Comparison of ENCODE assay signal across 19 mouse cellular contexts in the genomic region with DNA sequence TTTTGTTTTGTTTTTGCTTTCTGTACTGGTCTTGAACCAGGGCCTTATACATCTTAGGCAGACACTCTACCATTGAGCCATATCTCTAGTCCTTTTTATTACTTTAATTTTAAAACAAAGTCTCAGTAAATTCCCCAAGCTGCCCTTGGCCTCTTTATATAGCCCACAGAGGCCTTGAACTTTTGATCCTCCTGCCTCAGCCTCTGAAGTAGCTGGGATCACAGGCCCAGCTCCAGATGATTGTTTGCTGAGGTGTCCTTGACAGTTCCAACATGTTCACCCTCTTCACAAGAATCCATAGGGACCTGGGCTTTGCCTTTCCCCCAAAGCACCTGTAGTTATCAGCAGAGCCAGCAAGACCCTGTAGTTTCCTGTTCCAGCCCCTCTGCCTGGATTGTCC. TPM values are rescaled to one million over a fixed set of nuclear protein-coding genes. Genes with fewer than 3 reads are reported as not detected.
A peak's percentile ranks its signal among the peaks of the same experiment; 100 is the strongest.
DNase-seq lines count a peak whose midpoint lies in the region; TF ChIP-seq lines count a peak whose summit lies in the region.
"Had no signal": no experiment of that assay in that cellular context is flagged by ENCODE, and none has a peak within 500 bp of the region (broad histone marks: within the 10 kb centered on the region; RNA-seq: fewer than 3 reads in every experiment).

No protein-coding gene starts in this region.

- H3K27ac ChIP-seq in gastrocnemius, adult 2 months, result peak overlapping the region; percentile 92
- 0 out of 2 replicates have a peak overlapping the region, but pooled peaks have one; percentile 46 for H3K27ac ChIP-seq in brown adipose tissue, adult 24 weeks (replicated peaks; ENCODE audit: low read depth, low read length)
- H3K27ac ChIP-seq: embryonic facial prominence, embryonic 10.5 days; embryonic facial prominence, embryonic 12.5 days; forebrain, embryonic 13.5 days; forebrain, embryonic 15.5 days had no signal

- DNase-seq in adrenal gland, adult (ENCODE audit: inconsistent age in 2 of 2, low spot score in 1 of 2), result peak; percentile 58 to 79
- no peak for DNase-seq in adrenal gland, adult 18-20 months (ENCODE audit: low spot score in 2 of 2)
- DNase-seq in gastrocnemius, adult 2 months, result no peak
- no peak for DNase-seq in gastrocnemius, postnatal 14 days
- DNase-seq: adrenal gland, postnatal 10 days; adrenal gland, postnatal 25 days; B cell, adult 2 months; cerebellum, adult 11 months; cerebellum, adult 18-20 months; cerebellum, adult 8-10 months; cerebellum, adult 9-11 months; cerebellum, postnatal 14 days; cerebellum, postnatal 36 days; forebrain, postnatal 0 days had no signal

- no peak overlapping the region for H3K4me3 ChIP-seq in gastrocnemius, adult 2 months
- no peak overlapping the region for H3K4me3 ChIP-seq in brown adipose tissue, adult 24 weeks (ENCODE audit: insufficient read depth, low read depth, low read length)
- H3K4me3 ChIP-seq: embryonic facial prominence, embryonic 10.5 days; embryonic facial prominence, embryonic 12.5 days; forebrain, embryonic 13.5 days; forebrain, embryonic 15.5 days had no signal

- H3K4me1 ChIP-seq in brown adipose tissue, adult 24 weeks (ENCODE audit: control insufficient read depth, insufficient read depth, insufficient read length, low read length), result peaks cover 15% of the 10 kb centered on the region
- H3K4me1 ChIP-seq: forebrain, embryonic 13.5 days; forebrain, embryonic 15.5 days had no signal

- intact Hi-C loops in gastrocnemius, adult 2 months (cut with DNase I), result no loop called here
- intact Hi-C loops in gastrocnemius, postnatal 14 days (cut with DNase I; ENCODE audit: low total_unique reads), result no loop called here

- no peak for TF ChIP-seq CTCF in gastrocnemius, adult 2 months (IDR thresholded peaks at IDR 0.05)

RNA-seq across cellular contexts. Expression of a gene that starts 34.5 kb away (rescaled TPM):
- total RNA-seq in adrenal gland, adult 18-20 months (2021), result 100 to 1,000 TPM; 128 to 208 TPM
- 10 to 100 TPM; 66.3 to 79.2 TPM for total RNA-seq in gastrocnemius, adult 2 months (2021)
- total RNA-seq in gastrocnemius, postnatal 14 days (2021), result 10 to 100 TPM; 46.1 to 56.3 TPM
- 20.7 and 29.1 TPM in 2 replicates for polyA plus RNA-seq in brown adipose tissue, adult 24 weeks (2012; ENCODE audit: insufficient read depth, insufficient read length, missing spikeins)

Comparison
In these comparisons a context has a peak if more than half of its experiments do, and no peak if none do; other contexts are left out.
1. DNase-seq: peak in adrenal gland, adult (2 of 2); none in adrenal gland, adult 18-20 months (0 of 2), gastrocnemius, adult 2 months (single experiment) and gastrocnemius, postnatal 14 days (single experiment).